Comparison of ENCODE assay signal across 15 mouse cellular contexts in the genomic region with DNA sequence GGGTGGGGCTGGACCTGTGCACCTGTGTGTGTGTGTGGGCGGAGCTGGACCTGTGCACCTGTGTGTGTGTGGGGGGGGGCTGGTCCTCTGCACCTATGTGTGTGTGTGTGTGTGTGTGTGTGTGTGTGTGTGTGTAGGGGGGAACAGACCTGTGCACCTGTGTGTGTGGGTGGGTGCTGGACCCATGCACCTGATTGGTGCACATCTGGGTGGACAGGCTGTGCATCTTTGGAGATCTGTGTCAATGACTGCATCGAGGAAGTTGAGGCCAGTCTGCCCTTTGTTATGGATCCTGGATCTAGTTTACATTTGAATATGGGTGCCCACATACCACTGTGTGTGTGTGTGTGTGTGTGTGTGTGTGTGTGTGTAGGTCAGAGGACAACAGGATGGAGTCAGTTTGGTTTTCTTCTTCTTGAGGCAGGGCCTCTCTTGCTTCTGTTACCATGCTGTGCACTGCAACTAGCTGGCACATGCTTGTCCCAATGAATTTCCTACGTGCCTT.
"Had no signal": no experiment of that assay in that cellular context is flagged by ENCODE, and none has a peak within 500 bp of the region (broad histone marks: within the 10 kb centered on the region; RNA-seq: fewer than 3 reads in every experiment).

No protein-coding gene starts in this region.

- H3K4me3 ChIP-seq: left cerebral cortex, adult 2 months; liver, embryonic 13.5 days; lung, embryonic 15.5 days; megakaryocyte, embryonic 14.5 days; myocyte; neural tube, embryonic 15.5 days had no signal

- H3K4me2 ChIP-seq: liver, embryonic 13.5 days; lung, embryonic 15.5 days; neural tube, embryonic 15.5 days had no signal

- H3K27ac ChIP-seq: left cerebral cortex, adult 2 months; liver, embryonic 13.5 days; lung, embryonic 15.5 days; neural tube, embryonic 15.5 days had no signal

- H3K36me3 ChIP-seq: liver, embryonic 13.5 days; lung, embryonic 15.5 days; neural tube, embryonic 15.5 days had no signal

- H3K4me1 ChIP-seq: liver, embryonic 13.5 days had no signal

- ATAC-seq: inflammation-experienced regulatory T-cells, adult 6 months; liver, postnatal 0 days had no signal

- H3K9ac ChIP-seq: liver, embryonic 13.5 days; liver, postnatal 0 days; lung, embryonic 15.5 days; neural tube, embryonic 15.5 days had no signal

- DNase-seq: kidney, adult 2 months; kidney, postnatal 25 days; liver; liver, embryonic 13.5 days; liver, postnatal 0 days; lung, postnatal 4 days; right cerebral cortex, adult 18-20 months; thymus, adult 2 months; thymus, postnatal 25 days had no signal

- H3K9me3 ChIP-seq: liver, embryonic 13.5 days; lung, embryonic 15.5 days; neural tube, embryonic 15.5 days had no signal

- H3K27me3 ChIP-seq: liver, embryonic 13.5 days; lung, embryonic 15.5 days; neural tube, embryonic 15.5 days had no signal
